Mouse (Mus musculus): ENCODE data around the gene Nme2. TPM values are rescaled to one million over a fixed set of nuclear protein-coding genes. Genes with fewer than 3 reads are reported as not detected.

Nme2 gene
- polyA plus RNA-seq (2014; fragmentation: Nextera tagmentation; extraction: Ambion mirVana), result 336 and 395 TPM in 2 replicates

DNA sequence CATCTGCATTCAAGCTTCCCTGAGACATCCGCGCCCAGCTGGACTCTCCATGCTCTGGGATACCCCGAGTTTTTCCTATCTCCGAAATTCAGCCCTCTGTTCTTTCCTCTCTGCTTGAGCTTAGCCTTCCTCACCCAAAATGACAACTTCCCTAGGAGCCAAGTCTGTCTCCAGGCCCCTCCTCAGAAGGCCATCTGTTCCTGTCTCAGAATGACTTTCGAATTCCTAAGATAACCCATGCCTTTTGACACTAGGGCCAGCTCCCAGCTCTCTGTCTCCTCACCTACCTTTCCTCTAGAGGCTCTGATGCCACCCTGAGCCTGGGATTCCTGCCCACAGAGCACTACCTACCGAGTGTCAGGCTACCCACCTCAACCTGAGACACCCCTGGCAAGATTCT lies at the start of gene Nme2:
Gene Nme2, minus strand, starts transcription at position 101 of the 400 bp plus-strand sequence.
- Histone ChIP-seq H3K27me3 (replicated peaks; ENCODE audit: control insufficient read depth, insufficient read depth, low read length) (no peaks in the 10 kb centered on the region), H3K36me3 (ENCODE audit: control insufficient read depth, insufficient read depth, low read length) (peaks cover 59% of the 10 kb centered on the region), H3K4me3 (ENCODE audit: low read depth, low read length) (peak within 1 kb of the TSS; percentile 55), H3K9me3 (ENCODE audit: control insufficient read depth, low read length) (no peaks in the 10 kb centered on the region), H3K4me1 (ENCODE audit: control insufficient read depth, insufficient read depth, low read length) (peaks cover 17% of the 10 kb centered on the region), H3K27ac (replicated peaks; ENCODE audit: low read depth, low read length) (peak within 1 kb of the TSS; percentile 89), H3K4me2 (ENCODE audit: low read depth, low read length) (peak within 1 kb of the TSS; percentile 76), H3K9ac (ENCODE audit: low read depth, low read length) (peak within 1 kb of the TSS; percentile 67)
- 2% methylated on average over 6 of the region's 6 CpGs for WGBS
- DNase-seq (ENCODE audit: low spot score) (no peak), ATAC-seq (ENCODE audit: low read depth) (peak; percentile 13)

DNA sequence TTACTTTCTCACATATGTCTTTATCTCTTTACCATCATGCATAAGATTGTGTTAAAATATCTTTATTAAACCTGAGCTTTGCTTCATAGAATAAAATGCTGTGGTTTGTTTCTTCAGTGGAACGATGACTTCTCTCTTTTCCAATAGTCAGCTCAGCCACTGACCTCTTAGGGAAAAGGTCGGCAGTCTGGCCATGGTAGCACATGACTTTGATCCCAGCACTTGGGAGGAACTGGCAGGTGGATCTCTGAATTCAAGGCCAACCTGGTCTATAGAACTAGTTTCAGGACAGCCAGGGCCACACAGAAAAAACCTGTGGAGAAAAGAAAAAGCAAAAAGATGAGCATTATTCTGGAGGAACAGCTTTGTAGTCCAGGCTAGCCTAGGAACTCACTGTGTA lies 47.3 kb upstream of the Nme2 start:
- no peak for ATAC-seq (ENCODE audit: low read depth)
- WGBS, result 91% methylated on average over 2 of the region's 2 CpGs
- Histone ChIP-seq H3K4me3 (ENCODE audit: low read depth, low read length) (no peak overlapping the region), H3K27ac (replicated peaks; ENCODE audit: low read depth, low read length) (no peak overlapping the region), H3K4me2 (ENCODE audit: low read depth, low read length) (no peak overlapping the region), H3K9me3 (ENCODE audit: control insufficient read depth, low read length) (no peaks in the 10 kb centered on the region), H3K4me1 (ENCODE audit: control insufficient read depth, insufficient read depth, low read length) (no peaks in the 10 kb centered on the region), H3K27me3 (replicated peaks; ENCODE audit: control insufficient read depth, insufficient read depth, low read length) (no peaks in the 10 kb centered on the region), H3K36me3 (ENCODE audit: control insufficient read depth, insufficient read depth, low read length) (no peaks in the 10 kb centered on the region), H3K9ac (ENCODE audit: low read depth, low read length) (no peak overlapping the region)
- DNase-seq (ENCODE audit: low spot score), result no peak

DNA sequence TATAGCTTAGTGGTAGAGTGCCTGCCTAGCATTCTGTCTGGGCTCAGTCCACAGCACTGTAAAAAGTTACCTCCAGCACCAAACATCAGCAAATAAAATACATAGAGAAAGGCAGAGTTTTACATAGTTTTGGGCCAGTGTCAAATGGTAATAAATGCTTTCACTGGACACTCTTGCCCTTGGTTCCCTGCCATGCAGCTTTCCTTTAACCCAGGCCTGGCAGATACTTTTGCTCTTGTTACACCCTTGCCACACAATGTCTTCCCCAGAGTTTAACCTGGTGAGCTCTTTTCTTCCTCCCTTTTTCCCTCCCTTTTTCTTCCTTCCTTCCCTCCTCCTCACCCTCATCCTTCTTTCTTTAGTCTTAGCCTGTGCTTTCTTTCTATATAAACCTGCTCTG lies 43.2 kb upstream of the Nme2 start:
- DNase-seq (ENCODE audit: low spot score) (no peak), ATAC-seq (ENCODE audit: low read depth) (no peak)
- peaks cover 16% of the 10 kb centered on the region for H3K4me1 ChIP-seq (ENCODE audit: control insufficient read depth, insufficient read depth, low read length)
- H3K4me2 ChIP-seq (ENCODE audit: low read depth, low read length), result no peak overlapping the region
- H3K9ac ChIP-seq (ENCODE audit: low read depth, low read length), result no peak overlapping the region
- no peak overlapping the region for H3K27ac ChIP-seq (replicated peaks; ENCODE audit: low read depth, low read length)
- no peaks in the 10 kb centered on the region for H3K9me3 ChIP-seq (ENCODE audit: control insufficient read depth, low read length)
- no peak overlapping the region for H3K4me3 ChIP-seq (ENCODE audit: low read depth, low read length)
- H3K36me3 ChIP-seq (ENCODE audit: control insufficient read depth, insufficient read depth, low read length), result no peaks in the 10 kb centered on the region
- no peaks in the 10 kb centered on the region for H3K27me3 ChIP-seq (replicated peaks; ENCODE audit: control insufficient read depth, insufficient read depth, low read length)

DNA sequence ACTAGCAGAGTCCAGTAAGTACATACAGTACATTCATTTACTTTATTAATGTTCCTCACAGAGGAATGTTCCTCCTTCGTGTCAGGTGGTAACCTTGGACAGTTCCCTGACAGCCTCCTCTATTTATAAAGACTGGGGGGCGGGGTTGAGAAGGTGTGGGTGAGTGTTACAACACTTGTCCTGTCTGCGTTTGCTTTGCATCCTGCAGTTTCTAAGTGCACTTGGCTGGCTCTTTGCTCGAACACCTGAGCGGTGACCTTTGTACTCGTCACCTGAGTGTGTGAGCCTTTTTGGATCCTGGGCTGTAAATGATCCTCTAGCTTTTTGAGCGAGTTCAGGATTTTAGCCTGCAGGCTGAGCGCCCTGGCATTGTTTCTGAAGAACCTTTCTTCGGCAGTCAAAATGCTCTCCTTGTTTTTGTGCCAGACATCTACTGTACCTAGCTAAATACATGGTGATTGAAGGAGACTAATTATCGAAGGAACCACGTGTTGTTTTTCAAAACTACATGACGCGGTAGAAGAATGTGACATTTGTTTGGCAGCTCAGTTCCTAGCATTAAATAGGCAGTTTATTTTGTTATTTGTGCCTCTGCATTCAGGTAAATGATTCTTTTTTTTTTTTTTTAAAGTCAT lies 41.2 kb upstream of the Nme2 start:
- ATAC-seq (ENCODE audit: low read depth) (no peak), DNase-seq (ENCODE audit: low spot score) (peak; percentile 10)
- H3K4me1 ChIP-seq (ENCODE audit: control insufficient read depth, insufficient read depth, low read length), result peaks cover 16% of the 10 kb centered on the region
- H3K9ac ChIP-seq (ENCODE audit: low read depth, low read length), result peak overlapping the region; percentile 95
- H3K4me2 ChIP-seq (ENCODE audit: low read depth, low read length), result peak overlapping the region; percentile 83
- WGBS, result 34% methylated on average over 13 of the region's 13 CpGs
- no peaks in the 10 kb centered on the region for H3K9me3 ChIP-seq (ENCODE audit: control insufficient read depth, low read length)
- no peak overlapping the region; the same call in 1 of the 2 replicates for H3K27ac ChIP-seq (replicated peaks; ENCODE audit: low read depth, low read length)
- peak overlapping the region; percentile 91 for H3K4me3 ChIP-seq (ENCODE audit: low read depth, low read length)
- H3K27me3 ChIP-seq (replicated peaks; ENCODE audit: control insufficient read depth, insufficient read depth, low read length), result no peaks in the 10 kb centered on the region
- H3K36me3 ChIP-seq (ENCODE audit: control insufficient read depth, insufficient read depth, low read length), result no peaks in the 10 kb centered on the region

DNA sequence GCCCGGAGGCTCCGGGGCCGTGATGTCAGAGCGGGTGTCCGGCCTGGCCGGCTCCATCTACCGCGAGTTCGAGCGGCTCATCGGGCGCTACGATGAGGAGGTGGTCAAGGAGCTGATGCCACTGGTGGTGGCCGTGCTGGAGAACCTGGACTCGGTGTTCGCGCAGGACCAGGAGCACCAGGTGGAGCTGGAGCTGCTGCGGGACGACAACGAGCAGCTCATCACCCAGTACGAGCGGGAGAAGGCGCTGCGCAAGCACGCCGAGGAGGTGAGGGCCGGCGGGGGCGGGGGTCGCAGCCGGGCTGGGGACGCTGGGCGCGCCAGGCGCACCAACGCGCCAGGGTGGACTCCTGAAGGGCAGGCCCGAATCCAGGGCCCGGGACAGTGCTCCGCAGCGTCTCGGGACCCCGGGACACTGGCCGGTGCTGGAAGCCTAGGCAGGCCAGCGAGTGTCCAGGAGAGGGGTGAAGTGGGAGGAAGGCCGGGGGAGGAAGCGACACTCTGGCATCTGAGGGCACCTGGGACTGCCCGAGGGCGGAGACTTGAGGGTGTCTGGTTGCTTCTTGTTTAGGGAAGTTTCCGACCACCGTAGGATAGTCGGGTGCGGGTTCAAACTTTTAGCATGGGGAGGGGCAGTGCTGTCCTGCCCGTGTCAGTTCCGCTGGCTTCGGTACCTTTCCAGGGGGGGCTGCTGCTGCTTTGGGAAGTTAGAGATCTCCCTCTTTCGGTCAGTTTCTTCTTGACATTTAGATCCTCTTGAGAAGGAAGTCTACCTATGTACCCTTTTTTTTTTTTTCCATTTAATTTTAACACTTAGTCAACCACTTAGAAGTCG lies 40.5 kb upstream of the Nme2 start:
- DNase-seq (ENCODE audit: low spot score) (peak; percentile 37), ATAC-seq (ENCODE audit: low read depth) (peak; percentile 31)
- Histone ChIP-seq H3K9me3 (ENCODE audit: control insufficient read depth, low read length) (no peaks in the 10 kb centered on the region), H3K27me3 (replicated peaks; ENCODE audit: control insufficient read depth, insufficient read depth, low read length) (no peaks in the 10 kb centered on the region), H3K4me1 (ENCODE audit: control insufficient read depth, insufficient read depth, low read length) (peaks cover 16% of the 10 kb centered on the region), H3K4me3 (ENCODE audit: low read depth, low read length) (peak overlapping the region; percentile 91), H3K27ac (replicated peaks; ENCODE audit: low read depth, low read length) (peak overlapping the region; percentile 98), H3K36me3 (ENCODE audit: control insufficient read depth, insufficient read depth, low read length) (no peaks in the 10 kb centered on the region), H3K9ac (ENCODE audit: low read depth, low read length) (peak overlapping the region; percentile 95), H3K4me2 (ENCODE audit: low read depth, low read length) (peak overlapping the region; percentile 83)
- under 1% methylated on average over 29 of the region's 58 CpGs for WGBS

DNA sequence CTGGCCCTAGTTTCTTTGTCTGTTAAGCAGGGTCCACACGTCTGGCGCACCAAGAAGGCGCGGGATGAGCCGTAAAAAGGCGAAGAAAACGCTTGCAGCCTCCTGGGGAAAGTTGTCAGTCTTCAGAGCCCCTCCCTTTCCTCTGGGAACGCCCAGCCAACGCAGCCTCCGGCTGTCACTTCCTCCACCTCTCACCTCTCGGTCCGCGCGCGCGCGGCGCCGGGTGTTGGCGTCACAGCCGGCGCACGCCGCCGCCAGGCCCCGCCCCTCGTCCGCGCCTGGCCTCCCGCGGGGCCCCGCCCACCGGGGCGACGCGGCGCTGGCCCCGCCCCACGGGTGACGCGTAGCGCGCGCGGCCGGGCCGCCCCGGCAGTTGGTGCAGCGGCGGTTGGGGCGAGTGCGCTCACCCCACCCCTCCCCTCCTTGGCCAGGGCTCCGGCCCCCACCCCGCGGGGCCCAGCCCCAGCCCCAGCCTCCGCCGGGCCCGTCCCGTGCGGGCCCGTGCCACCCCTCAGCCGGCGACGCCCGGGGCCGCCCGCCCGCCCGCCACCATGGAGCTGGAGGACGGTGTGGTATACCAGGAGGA lies 39.8 kb upstream of the Nme2 start, which contains the start of gene Spag9:
Gene Spag9, plus strand, starts transcription at position 372 of the 586 bp plus-strand sequence.
- DNase-seq (ENCODE audit: low spot score), result peak; percentile 97
- Histone ChIP-seq H3K4me1 (ENCODE audit: control insufficient read depth, insufficient read depth, low read length) (peaks cover 16% of the 10 kb centered on the region), H3K36me3 (ENCODE audit: control insufficient read depth, insufficient read depth, low read length) (no peaks in the 10 kb centered on the region), H3K27me3 (replicated peaks; ENCODE audit: control insufficient read depth, insufficient read depth, low read length) (no peaks in the 10 kb centered on the region), H3K9me3 (ENCODE audit: control insufficient read depth, low read length) (no peaks in the 10 kb centered on the region), H3K9ac (ENCODE audit: low read depth, low read length) (peak within 1 kb of the TSS; percentile 95), H3K4me2 (ENCODE audit: low read depth, low read length) (peak within 1 kb of the TSS; percentile 83), H3K27ac (replicated peaks; ENCODE audit: low read depth, low read length) (peak within 1 kb of the TSS; percentile 98), H3K4me3 (ENCODE audit: low read depth, low read length) (peak within 1 kb of the TSS; percentile 91)
- WGBS, result 0% methylated on average over 11 of the region's 70 CpGs
- ATAC-seq (ENCODE audit: low read depth), result peak; percentile 94

DNA sequence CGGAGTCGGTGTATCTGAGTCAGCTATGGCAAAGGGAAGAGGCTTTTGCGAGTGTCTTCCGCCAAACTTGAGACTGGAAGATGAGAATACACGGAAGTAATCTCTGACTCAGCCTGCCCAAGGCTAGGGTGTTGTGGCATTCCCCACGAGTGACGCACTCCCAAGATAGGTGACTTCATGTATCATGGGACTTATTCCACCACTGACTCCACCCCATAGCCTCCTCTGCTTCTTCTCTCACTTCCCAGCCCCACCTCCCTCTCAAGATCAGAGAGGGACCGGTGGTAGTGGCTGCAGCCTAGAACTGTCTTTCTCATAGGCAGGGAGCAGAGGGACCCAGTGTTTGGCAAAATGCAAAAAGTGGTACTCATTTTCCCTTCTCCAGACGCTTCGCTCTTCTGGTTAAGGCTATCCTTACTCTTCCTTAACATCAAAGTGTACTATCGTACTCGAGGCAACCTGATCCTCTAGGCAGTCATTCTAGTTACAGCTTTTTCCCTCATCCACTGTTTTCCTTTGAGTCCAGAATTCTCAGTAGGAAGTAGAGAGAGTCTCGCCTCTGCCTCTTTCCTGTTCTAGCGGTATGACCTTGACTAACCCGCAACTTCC lies 39.2 kb upstream of the Nme2 start:
- no peaks in the 10 kb centered on the region for H3K36me3 ChIP-seq (ENCODE audit: control insufficient read depth, insufficient read depth, low read length)
- DNase-seq (ENCODE audit: low spot score) (peak; percentile 90), ATAC-seq (ENCODE audit: low read depth) (peak; percentile 69)
- H3K4me3 ChIP-seq (ENCODE audit: low read depth, low read length), result peak overlapping the region; percentile 91
- H3K27me3 ChIP-seq (replicated peaks; ENCODE audit: control insufficient read depth, insufficient read depth, low read length), result no peaks in the 10 kb centered on the region
- H3K4me2 ChIP-seq (ENCODE audit: low read depth, low read length), result peak overlapping the region; percentile 83
- H3K9ac ChIP-seq (ENCODE audit: low read depth, low read length), result peak overlapping the region; percentile 82
- peak overlapping the region; percentile 98 for H3K27ac ChIP-seq (replicated peaks; ENCODE audit: low read depth, low read length)
- 7% methylated on average over 15 of the region's 15 CpGs for WGBS
- no peaks in the 10 kb centered on the region for H3K9me3 ChIP-seq (ENCODE audit: control insufficient read depth, low read length)
- peaks cover 16% of the 10 kb centered on the region for H3K4me1 ChIP-seq (ENCODE audit: control insufficient read depth, insufficient read depth, low read length)

DNA sequence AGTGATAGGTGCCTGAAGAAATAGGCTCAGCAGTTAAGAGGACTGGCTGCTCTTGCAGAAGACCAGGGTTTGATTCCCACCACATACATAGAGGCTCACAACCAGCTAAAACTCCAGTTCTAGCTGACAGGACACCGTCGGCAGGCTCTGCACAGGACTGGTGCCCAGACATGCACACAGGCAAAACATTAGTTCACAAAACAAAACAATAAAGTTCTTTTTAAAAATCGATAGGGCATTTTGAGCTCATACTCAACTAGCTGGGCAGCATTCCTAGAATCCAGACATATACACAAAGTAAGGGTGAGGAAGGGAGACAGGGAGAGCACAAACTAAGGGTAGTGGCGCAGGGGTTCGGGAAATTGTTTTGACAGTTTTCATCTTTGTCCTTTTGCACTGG lies 38.5 kb upstream of the Nme2 start:
- Histone ChIP-seq H3K4me3 (ENCODE audit: low read depth, low read length) (peak overlapping the region; percentile 91), H3K36me3 (ENCODE audit: control insufficient read depth, insufficient read depth, low read length) (no peaks in the 10 kb centered on the region), H3K27me3 (replicated peaks; ENCODE audit: control insufficient read depth, insufficient read depth, low read length) (no peaks in the 10 kb centered on the region), H3K27ac (replicated peaks; ENCODE audit: low read depth, low read length) (peak overlapping the region; percentile 98), H3K4me1 (ENCODE audit: control insufficient read depth, insufficient read depth, low read length) (peaks cover 16% of the 10 kb centered on the region), H3K4me2 (ENCODE audit: low read depth, low read length) (peak overlapping the region; percentile 83), H3K9ac (ENCODE audit: low read depth, low read length) (peak overlapping the region; percentile 82), H3K9me3 (ENCODE audit: control insufficient read depth, low read length) (no peaks in the 10 kb centered on the region)
- DNase-seq (ENCODE audit: low spot score) (no peak), ATAC-seq (ENCODE audit: low read depth) (no peak)
- WGBS, result 60% methylated on average over 5 of the region's 5 CpGs
